Comparison of ENCODE assay signal across 21 mouse cellular contexts in genomic region chr7:139769167-139769566, GRCm38 (mm10).
DNase-seq lines count a peak whose midpoint lies in the region; ATAC-seq and TF ChIP-seq lines count a peak whose summit lies in the region.
"Had no signal": no experiment of that assay in that cellular context is flagged by ENCODE, and none has a peak within 500 bp of the region (broad histone marks: within the 10 kb centered on the region; RNA-seq: fewer than 3 reads in every experiment).

No protein-coding gene starts in this region.

- H3K27ac ChIP-seq in kidney, postnatal 0 days = no peak overlapping the region
- no peak overlapping the region for H3K27ac ChIP-seq in intestine, embryonic 15.5 days
- no peak overlapping the region for H3K27ac ChIP-seq in hindbrain, embryonic 13.5 days
- H3K27ac ChIP-seq: embryonic facial prominence, embryonic 10.5 days; forebrain, embryonic 13.5 days; hindbrain, embryonic 12.5 days; hindbrain, postnatal 0 days had no signal

- POLR2A ChIA-PET in Patski (lab: Charles Lee) = interaction anchor here (0.8 to 2.2 kb wide), 2 partner anchors 28 to 93 kb away, joined by 4 to 7 read pairs; no protein-coding TSS in a partner anchor

- H3K27me3 ChIP-seq in kidney, postnatal 0 days (ENCODE audit: insufficient read depth, low read length) = no peaks in the 10 kb centered on the region
- H3K27me3 ChIP-seq in Patski = no peaks in the 10 kb centered on the region
- no peaks in the 10 kb centered on the region for H3K27me3 ChIP-seq in intestine, embryonic 15.5 days (replicated peaks)
- H3K27me3 ChIP-seq in hindbrain, embryonic 13.5 days = no peaks in the 10 kb centered on the region
- H3K27me3 ChIP-seq: forebrain, embryonic 13.5 days; hindbrain, embryonic 12.5 days had no signal

- H3K9ac ChIP-seq in kidney, postnatal 0 days (ENCODE audit: low read depth, low read length) = no peak overlapping the region
- H3K9ac ChIP-seq in intestine, embryonic 15.5 days = no peak overlapping the region
- H3K9ac ChIP-seq in hindbrain, embryonic 13.5 days = no peak overlapping the region
- H3K9ac ChIP-seq: forebrain, embryonic 13.5 days; forebrain, postnatal 0 days; hindbrain, embryonic 12.5 days had no signal

- peak; percentile 10 for DNase-seq in adrenal gland, adult 2 months
- DNase-seq in adrenal gland, postnatal 25 days = no peak
- DNase-seq in kidney, postnatal 0 days (ENCODE audit: low spot score) = peak; percentile 52
- DNase-seq in kidney, postnatal 36 days = no peak
- DNase-seq in Patski (ENCODE audit: low read depth, low spot score) = peak; percentile 91
- no peak for DNase-seq in thymus, postnatal 10 days (ENCODE audit: low spot score in 2 of 2)
- DNase-seq: adrenal gland, postnatal 14 days; cerebellum, adult 2 months; cerebellum, postnatal 10 days; forebrain, postnatal 0 days; gastrocnemius, postnatal 36 days; heart, adult 11 months; heart, postnatal 10 days; heart, postnatal 4 days had no signal

- H3K4me1 ChIP-seq in kidney, postnatal 0 days (replicated peaks; ENCODE audit: insufficient read depth, low read length) = no peaks in the 10 kb centered on the region
- H3K4me1 ChIP-seq in intestine, embryonic 15.5 days (replicated peaks) = no peaks in the 10 kb centered on the region
- peaks cover 12% of the 10 kb centered on the region; the same call in 1 of the 2 replicates for H3K4me1 ChIP-seq in hindbrain, embryonic 13.5 days (replicated peaks)
- H3K4me1 ChIP-seq: embryonic facial prominence, embryonic 10.5 days; forebrain, embryonic 13.5 days; hindbrain, embryonic 12.5 days had no signal

- no peak for ATAC-seq in kidney, postnatal 0 days (replicated peaks; ENCODE audit: low FRiP score, low read depth)
- ATAC-seq in Patski = peak; percentile 85
- ATAC-seq in intestine, embryonic 15.5 days = peak; percentile 49
- ATAC-seq in hindbrain, embryonic 13.5 days (ENCODE audit: low FRiP score) = no peak
- ATAC-seq: activated CD4-positive, CD25-positive, alpha-beta regulatory T cell, adult 4 months; forebrain, embryonic 13.5 days; forebrain, postnatal 0 days; hindbrain, postnatal 0 days had no signal

- no peaks in the 10 kb centered on the region for H3K36me3 ChIP-seq in kidney, postnatal 0 days (ENCODE audit: insufficient read depth, low read length)
- no peaks in the 10 kb centered on the region for H3K36me3 ChIP-seq in intestine, embryonic 15.5 days
- H3K36me3 ChIP-seq in hindbrain, embryonic 13.5 days = no peaks in the 10 kb centered on the region
- H3K36me3 ChIP-seq: embryonic facial prominence, embryonic 10.5 days; hindbrain, embryonic 12.5 days had no signal

- H3K9me3 ChIP-seq in kidney, postnatal 0 days (replicated peaks; ENCODE audit: low read length) = no peaks in the 10 kb centered on the region
- H3K9me3 ChIP-seq in intestine, embryonic 15.5 days = no peaks in the 10 kb centered on the region
- no peaks in the 10 kb centered on the region for H3K9me3 ChIP-seq in hindbrain, embryonic 13.5 days
- H3K9me3 ChIP-seq: embryonic facial prominence, embryonic 10.5 days; forebrain, embryonic 13.5 days; hindbrain, embryonic 12.5 days had no signal

- TF ChIP-seq CTCF in kidney, postnatal 0 days (IDR thresholded peaks at IDR 0.05; ENCODE audit: low read depth) = no peak
- TF ChIP-seq CTCF in Patski (IDR thresholded peaks at IDR 0.05) = no peak

- H3K4me3 ChIP-seq in kidney, postnatal 0 days (replicated peaks; ENCODE audit: low read depth, low read length) = no peak overlapping the region
- no peak overlapping the region for H3K4me3 ChIP-seq in intestine, embryonic 15.5 days (replicated peaks)
- H3K4me3 ChIP-seq in hindbrain, embryonic 13.5 days = no peak overlapping the region
- H3K4me3 ChIP-seq: embryonic facial prominence, embryonic 10.5 days; forebrain, embryonic 13.5 days; hindbrain, embryonic 12.5 days had no signal

- 12% methylated on average over 1 of the region's 1 CpGs for WGBS in kidney, postnatal 0 days
- 45% methylated on average over 1 of the region's 1 CpGs for WGBS in intestine, embryonic 15.5 days
- WGBS in hindbrain, embryonic 13.5 days = 81% methylated on average over 1 of the region's 1 CpGs

- H3K4me2 ChIP-seq in kidney, postnatal 0 days (ENCODE audit: low read length) = no peak overlapping the region
- no peak overlapping the region for H3K4me2 ChIP-seq in intestine, embryonic 15.5 days (replicated peaks)
- no peak overlapping the region for H3K4me2 ChIP-seq in hindbrain, embryonic 13.5 days
- H3K4me2 ChIP-seq: forebrain, embryonic 13.5 days; hindbrain, embryonic 12.5 days had no signal

- in situ Hi-C loops in Patski (cut with MboI; ENCODE audit: low pct_unique_long_range_greater_than_20kb) = loop anchor here (5.0 kb wide), 1 partner anchor 67 kb away; no protein-coding TSS in a partner anchor

- CTCF ChIA-PET in Patski (lab: Charles Lee) = interaction anchor here (0.7 to 1.5 kb wide), 5 partner anchors 10 to 79 kb away, joined by 3 to 4 read pairs (median 3); no protein-coding TSS in a partner anchor

Comparison
In these comparisons a context has a peak if more than half of its experiments do, and no peak if none do; other contexts are left out.
1. DNase-seq: peak in adrenal gland, adult 2 months (single experiment), kidney, postnatal 0 days (single experiment) and Patski (single experiment); none in adrenal gland, postnatal 25 days (single experiment), kidney, postnatal 36 days (0 of 2) and thymus, postnatal 10 days (0 of 2).
2. ATAC-seq: peak in Patski (single experiment) and intestine, embryonic 15.5 days (single experiment); none in kidney, postnatal 0 days (single experiment) and hindbrain, embryonic 13.5 days (single experiment).